Mouse (Mus musculus) ovary, adult 18-20 months (tissue): ENCODE measurements around the gene Dip2c.
A peak's percentile ranks its signal among the peaks of the same experiment; 100 is the strongest.

Experiments
- DNase-seq: peaks from one replicate; pipeline ENCODE4 v3.0.0; 2022; ENCODE audit warnings: low spot score, mixed read lengths

The Dip2c gene

GRCm38 (mm10) chr13:9276322-9276855 lies at the start of gene Dip2c:
Dip2c (plus strand) TSS chr13:9276528.
- peak; percentile 86 for DNase-seq

- no peak for DNase-seq
These were observed 49.2 kb upstream of the Dip2c start for GRCm38 (mm10) chr13:9227078-9227477.

- no peak for DNase-seq
These were observed 38.8 kb upstream of the Dip2c start for GRCm38 (mm10) chr13:9237495-9237894.

GRCm38 (mm10) chr13:9239127-9239526 lies 37.2 kb upstream of the Dip2c start:
- DNase-seq: no peak

- no peak for DNase-seq
These were observed 36.6 kb upstream of the Dip2c start for GRCm38 (mm10) chr13:9239631-9240236.

- DNase-seq: no peak
These were observed 14.6 kb upstream of the Dip2c start for GRCm38 (mm10) chr13:9261748-9262147.

- DNase-seq: no peak
These were observed 10.8 kb upstream of the Dip2c start for GRCm38 (mm10) chr13:9265516-9265915.

GRCm38 (mm10) chr13:9276856-9277620 lies 710 bp downstream of the Dip2c start:
- peak; percentile 18 for DNase-seq

- DNase-seq: no peak
These were observed 1.3 kb downstream of the Dip2c start for GRCm38 (mm10) chr13:9277621-9277960.

- no peak for DNase-seq
These were observed 2.3 kb downstream of the Dip2c start for GRCm38 (mm10) chr13:9278636-9279035.

GRCm38 (mm10) chr13:9283050-9283449 lies 6.7 kb downstream of the Dip2c start:
- no peak for DNase-seq

GRCm38 (mm10) chr13:9289916-9290315 lies 13.6 kb downstream of the Dip2c start:
- no peak for DNase-seq

- DNase-seq: no peak
These were observed 20.0 kb downstream of the Dip2c start for GRCm38 (mm10) chr13:9296285-9296684.

- no peak for DNase-seq
These were observed 20.9 kb downstream of the Dip2c start for GRCm38 (mm10) chr13:9297266-9297665.

- no peak for DNase-seq
These were observed 21.4 kb downstream of the Dip2c start for GRCm38 (mm10) chr13:9297689-9298088.

GRCm38 (mm10) chr13:9299657-9300056 lies 23.3 kb downstream of the Dip2c start:
- DNase-seq: no peak

- no peak for DNase-seq
These were observed 32.5 kb downstream of the Dip2c start for GRCm38 (mm10) chr13:9308863-9309262.

GRCm38 (mm10) chr13:9310806-9311205 lies 34.5 kb downstream of the Dip2c start:
- no peak for DNase-seq

- no peak for DNase-seq
These were observed 36.6 kb downstream of the Dip2c start for GRCm38 (mm10) chr13:9312916-9313315.

GRCm38 (mm10) chr13:9314099-9314712 lies 37.9 kb downstream of the Dip2c start:
- no peak for DNase-seq

- DNase-seq: no peak
These were observed 38.4 kb downstream of the Dip2c start for GRCm38 (mm10) chr13:9314713-9315112.

GRCm38 (mm10) chr13:9319745-9320144 lies 43.4 kb downstream of the Dip2c start:
- DNase-seq: no peak

GRCm38 (mm10) chr13:9325262-9325661 lies 48.9 kb downstream of the Dip2c start:
- no peak for DNase-seq
